ENCODE assay signal across 17 mouse cellular contexts in genomic region chr11:36161765-36162321, GRCm38 (mm10).
DNase-seq lines count a peak whose midpoint lies in the region; ATAC-seq and TF ChIP-seq lines count a peak whose summit lies in the region.
"Had no signal": no experiment of that assay in that cellular context is flagged by ENCODE, and none has a peak within 500 bp of the region (broad histone marks: within the 10 kb centered on the region; RNA-seq: fewer than 3 reads in every experiment).

No protein-coding gene starts in this region.

- 61% methylated on average over 10 of the region's 10 CpGs for WGBS in intestine, embryonic 14.5 days
- WGBS in intestine, postnatal 0 days = 64% methylated on average over 10 of the region's 10 CpGs
- WGBS in embryonic facial prominence, embryonic 12.5 days = 73% methylated on average over 10 of the region's 10 CpGs
- WGBS in forebrain, embryonic 15.5 days = 25% methylated on average over 10 of the region's 10 CpGs
- 56% methylated on average over 10 of the region's 10 CpGs for WGBS in neural tube, embryonic 13.5 days

- no peak for TF ChIP-seq CTCF in intestine, postnatal 0 days (IDR thresholded peaks at IDR 0.05; ENCODE audit: low read depth)

- H3K36me3 ChIP-seq in intestine, embryonic 14.5 days (ENCODE audit: control insufficient read depth, insufficient read depth, low read length) = no peaks in the 10 kb centered on the region
- H3K36me3 ChIP-seq in intestine, postnatal 0 days (ENCODE audit: control insufficient read depth, insufficient read depth) = no peaks in the 10 kb centered on the region
- H3K36me3 ChIP-seq in embryonic facial prominence, embryonic 12.5 days = no peaks in the 10 kb centered on the region
- no peaks in the 10 kb centered on the region; the same call in 1 of the 2 replicates for H3K36me3 ChIP-seq in forebrain, embryonic 15.5 days
- H3K36me3 ChIP-seq in neural tube, embryonic 13.5 days = no peaks in the 10 kb centered on the region
- H3K36me3 ChIP-seq: lung, embryonic 15.5 days had no signal

- no peak overlapping the region for H3K9ac ChIP-seq in intestine, embryonic 14.5 days (ENCODE audit: low read length)
- no peak overlapping the region for H3K9ac ChIP-seq in intestine, postnatal 0 days (ENCODE audit: low read depth, low read length)
- no peak overlapping the region for H3K9ac ChIP-seq in embryonic facial prominence, embryonic 12.5 days
- no peak overlapping the region for H3K9ac ChIP-seq in forebrain, embryonic 15.5 days (replicated peaks)
- no peak overlapping the region for H3K9ac ChIP-seq in neural tube, embryonic 13.5 days
- H3K9ac ChIP-seq: lung, embryonic 15.5 days had no signal

- H3K4me1 ChIP-seq in intestine, embryonic 14.5 days (replicated peaks; ENCODE audit: control insufficient read depth, insufficient read depth, low read length) = no peaks in the 10 kb centered on the region
- H3K4me1 ChIP-seq in intestine, postnatal 0 days (replicated peaks; ENCODE audit: control insufficient read depth, insufficient read depth, low read length) = no peaks in the 10 kb centered on the region
- no peaks in the 10 kb centered on the region for H3K4me1 ChIP-seq in embryonic facial prominence, embryonic 12.5 days
- no peaks in the 10 kb centered on the region for H3K4me1 ChIP-seq in forebrain, embryonic 15.5 days
- peaks cover 15% of the 10 kb centered on the region for H3K4me1 ChIP-seq in neural tube, embryonic 13.5 days (replicated peaks)
- H3K4me1 ChIP-seq: lung, embryonic 15.5 days; megakaryocyte, embryonic 14.5 days had no signal

- DNase-seq in intestine, embryonic 14.5 days (ENCODE audit: low spot score) = peak; percentile 49
- DNase-seq in gastrocnemius, postnatal 25 days = no peak
- DNase-seq: cerebellum, adult 2 months; heart, adult 18-20 months; heart, postnatal 10 days; kidney, adult 2 months; liver had no signal

- H3K27me3 ChIP-seq in intestine, embryonic 14.5 days (replicated peaks; ENCODE audit: control insufficient read depth, insufficient read depth, low read length) = no peaks in the 10 kb centered on the region
- no peaks in the 10 kb centered on the region for H3K27me3 ChIP-seq in intestine, postnatal 0 days (replicated peaks; ENCODE audit: control insufficient read depth, insufficient read depth, low read length)
- H3K27me3 ChIP-seq in embryonic facial prominence, embryonic 12.5 days = no peaks in the 10 kb centered on the region
- no peaks in the 10 kb centered on the region; the same call in 1 of the 2 replicates for H3K27me3 ChIP-seq in forebrain, embryonic 15.5 days
- no peaks in the 10 kb centered on the region for H3K27me3 ChIP-seq in neural tube, embryonic 13.5 days
- H3K27me3 ChIP-seq: lung, embryonic 15.5 days; megakaryocyte, embryonic 14.5 days had no signal

- H3K27ac ChIP-seq in intestine, embryonic 14.5 days (ENCODE audit: low read depth) = no peak overlapping the region
- H3K27ac ChIP-seq in intestine, postnatal 0 days (ENCODE audit: low read depth, low read length) = no peak overlapping the region
- H3K27ac ChIP-seq in embryonic facial prominence, embryonic 12.5 days = no peak overlapping the region
- H3K27ac ChIP-seq in forebrain, embryonic 15.5 days (replicated peaks) = no peak overlapping the region
- H3K27ac ChIP-seq in neural tube, embryonic 13.5 days (replicated peaks) = peak overlapping the region; percentile 49; the same call in 1 of the 2 replicates
- H3K27ac ChIP-seq: left cerebral cortex, adult 2 months; lung, embryonic 15.5 days had no signal

- ATAC-seq in intestine, embryonic 14.5 days (replicated peaks; ENCODE audit: low FRiP score, low TSS enrichment, low read depth) = peak; percentile 66; the same call in 1 of the 2 replicates
- no peak for ATAC-seq in intestine, postnatal 0 days
- ATAC-seq in embryonic facial prominence, embryonic 12.5 days (ENCODE audit: insufficient number of reproducible peaks, insufficient read depth, low FRiP score, low TSS enrichment) = 0 out of 2 replicates have a peak, but pooled peaks have one; percentile 47
- peak; percentile 41; the same call in 1 of the 2 replicates for ATAC-seq in forebrain, embryonic 15.5 days (replicated peaks)
- peak; percentile 72 for ATAC-seq in neural tube, embryonic 13.5 days (ENCODE audit: low read depth)
- ATAC-seq in erythroid progenitor cell, adult 5-6 weeks (replicated peaks; ENCODE audit: low FRiP score, poor library complexity, severe bottlenecking) = no peak
- ATAC-seq: activated CD4-positive, CD25-positive, alpha-beta regulatory T cell, adult 4 months; CD4-positive, CD25-positive, alpha-beta regulatory T cell, adult 4 months had no signal

- H3K9me3 ChIP-seq in intestine, embryonic 14.5 days (ENCODE audit: control insufficient read depth, low read length) = no peaks in the 10 kb centered on the region
- H3K9me3 ChIP-seq in intestine, postnatal 0 days (ENCODE audit: control insufficient read depth) = no peaks in the 10 kb centered on the region
- no peaks in the 10 kb centered on the region for H3K9me3 ChIP-seq in embryonic facial prominence, embryonic 12.5 days
- H3K9me3 ChIP-seq in forebrain, embryonic 15.5 days = no peaks in the 10 kb centered on the region
- no peaks in the 10 kb centered on the region for H3K9me3 ChIP-seq in neural tube, embryonic 13.5 days
- H3K9me3 ChIP-seq: lung, embryonic 15.5 days had no signal

- no peak overlapping the region for H3K4me3 ChIP-seq in intestine, embryonic 14.5 days (ENCODE audit: low read depth, low read length)
- H3K4me3 ChIP-seq in intestine, postnatal 0 days (ENCODE audit: low read depth, low read length) = no peak overlapping the region
- no peak overlapping the region for H3K4me3 ChIP-seq in embryonic facial prominence, embryonic 12.5 days
- no peak overlapping the region for H3K4me3 ChIP-seq in forebrain, embryonic 15.5 days
- no peak overlapping the region for H3K4me3 ChIP-seq in neural tube, embryonic 13.5 days
- H3K4me3 ChIP-seq: left cerebral cortex, adult 2 months; lung, embryonic 15.5 days; megakaryocyte, embryonic 14.5 days had no signal

- no peak overlapping the region for H3K4me2 ChIP-seq in intestine, embryonic 14.5 days (ENCODE audit: low read length)
- H3K4me2 ChIP-seq in intestine, postnatal 0 days (replicated peaks; ENCODE audit: low read depth) = no peak overlapping the region
- no peak overlapping the region for H3K4me2 ChIP-seq in embryonic facial prominence, embryonic 12.5 days (replicated peaks)
- no peak overlapping the region for H3K4me2 ChIP-seq in forebrain, embryonic 15.5 days (replicated peaks)
- no peak overlapping the region for H3K4me2 ChIP-seq in neural tube, embryonic 13.5 days
- H3K4me2 ChIP-seq: lung, embryonic 15.5 days had no signal

Comparison
In these comparisons a context has a peak if more than half of its experiments do, and no peak if none do; other contexts are left out.
1. ATAC-seq: peak in intestine, embryonic 14.5 days (single experiment), embryonic facial prominence, embryonic 12.5 days (single experiment), forebrain, embryonic 15.5 days (single experiment) and neural tube, embryonic 13.5 days (single experiment); none in intestine, postnatal 0 days (single experiment) and erythroid progenitor cell, adult 5-6 weeks (single experiment).